Mouse (Mus musculus): ENCODE measurements around the gene Tmcc1.
"Not testable (repeated sequence)": the region's sequence is repeated elsewhere in the genome, so short reads cannot be mapped to it uniquely, and the experiment has no call there.

The Tmcc1 gene

DNA sequence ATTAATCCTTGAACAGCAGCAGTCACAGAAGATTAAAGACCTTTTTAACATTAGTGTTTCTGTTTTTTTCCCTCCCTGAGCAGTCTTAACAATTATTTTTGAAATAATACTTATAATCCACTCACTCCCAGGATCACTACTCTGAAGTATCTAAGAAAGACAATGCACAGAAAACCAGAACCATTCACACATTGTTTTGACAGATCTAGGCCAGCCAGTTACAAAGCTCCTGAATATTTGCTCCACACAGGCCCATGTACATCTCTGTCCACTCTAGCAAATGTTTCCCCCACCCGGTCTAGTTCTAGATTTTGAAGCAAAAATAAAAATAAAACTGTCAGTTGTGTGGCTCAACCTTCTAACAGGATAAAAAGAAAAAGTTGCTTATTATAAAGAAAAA lies 45.9 kb downstream of the Tmcc1 start:
- no peak for DNase-seq (ENCODE audit: low read depth, low spot score)

DNA sequence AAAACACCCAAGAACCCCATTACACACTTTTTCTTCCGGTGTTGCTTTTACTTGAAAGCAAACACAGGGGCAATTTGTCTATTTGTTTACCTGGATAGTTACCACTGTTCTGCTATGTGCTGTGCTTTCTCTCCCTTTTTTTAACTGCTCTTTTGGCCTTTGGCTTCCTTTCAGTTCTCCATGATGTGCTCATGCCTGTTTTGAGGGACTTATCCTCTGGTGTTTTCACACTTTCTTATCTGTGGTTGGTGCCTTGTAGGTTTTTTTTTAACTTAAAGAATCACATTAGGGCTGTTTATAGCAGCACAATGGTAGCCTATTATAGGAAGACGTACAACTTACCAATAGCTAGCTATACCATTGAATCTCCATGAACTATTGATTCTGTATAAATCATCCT lies 51.6 kb downstream of the Tmcc1 start:
- DNase-seq (ENCODE audit: low read depth, low spot score): no peak

DNA sequence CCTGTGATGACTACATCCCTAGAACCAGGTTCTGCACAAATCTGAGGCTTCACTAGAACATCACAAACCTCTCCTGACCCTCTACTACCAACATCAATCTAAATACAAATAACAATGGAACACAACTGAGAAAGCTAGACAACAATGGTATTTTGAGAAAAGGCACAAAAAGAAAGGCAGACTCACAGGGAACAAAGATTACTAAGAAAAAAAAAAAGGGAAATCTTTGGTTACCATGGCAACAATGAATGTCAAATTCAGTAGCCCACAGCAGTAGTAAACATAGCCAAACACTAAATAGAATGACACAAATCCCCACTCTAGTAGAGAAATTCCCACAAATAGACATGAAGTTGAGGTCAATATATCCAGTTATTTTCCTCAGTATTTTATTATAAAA lies 52.5 kb downstream of the Tmcc1 start:
- no peak for DNase-seq (ENCODE audit: low read depth, low spot score)

DNA sequence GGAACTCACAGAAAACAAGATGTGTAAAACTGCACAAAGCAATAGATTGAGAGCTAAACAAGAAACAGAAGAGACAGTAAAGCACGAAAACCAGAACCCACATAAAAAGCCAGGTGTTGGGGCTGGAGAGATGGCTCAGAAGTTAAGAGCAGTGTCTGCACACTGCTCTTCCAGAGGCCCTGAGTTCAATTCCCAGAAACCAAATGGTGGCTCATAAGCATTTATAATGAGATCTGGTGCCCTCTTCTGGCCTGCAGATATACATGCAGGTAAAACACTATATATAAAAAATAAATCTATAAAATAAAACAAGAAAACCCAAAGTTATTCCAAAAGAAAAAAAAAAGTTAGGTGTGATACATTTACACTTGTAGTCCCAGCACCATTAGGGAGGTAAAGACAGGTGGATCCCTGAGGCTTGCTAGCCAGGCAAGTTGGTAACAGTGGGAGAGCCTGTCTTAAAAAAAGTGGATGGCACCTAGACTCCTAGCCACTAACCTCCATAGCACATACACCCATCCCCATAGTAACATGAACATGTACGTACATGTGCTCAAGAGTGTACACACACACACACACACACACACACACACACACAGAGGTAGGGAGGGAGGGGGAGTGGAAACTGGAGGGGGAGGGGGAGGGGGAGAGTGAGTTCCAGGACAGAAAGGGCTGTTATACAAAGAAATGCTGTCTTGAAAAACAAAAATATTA lies 54.0 kb downstream of the Tmcc1 start:
- no peak for DNase-seq (ENCODE audit: low read depth, low spot score)

DNA sequence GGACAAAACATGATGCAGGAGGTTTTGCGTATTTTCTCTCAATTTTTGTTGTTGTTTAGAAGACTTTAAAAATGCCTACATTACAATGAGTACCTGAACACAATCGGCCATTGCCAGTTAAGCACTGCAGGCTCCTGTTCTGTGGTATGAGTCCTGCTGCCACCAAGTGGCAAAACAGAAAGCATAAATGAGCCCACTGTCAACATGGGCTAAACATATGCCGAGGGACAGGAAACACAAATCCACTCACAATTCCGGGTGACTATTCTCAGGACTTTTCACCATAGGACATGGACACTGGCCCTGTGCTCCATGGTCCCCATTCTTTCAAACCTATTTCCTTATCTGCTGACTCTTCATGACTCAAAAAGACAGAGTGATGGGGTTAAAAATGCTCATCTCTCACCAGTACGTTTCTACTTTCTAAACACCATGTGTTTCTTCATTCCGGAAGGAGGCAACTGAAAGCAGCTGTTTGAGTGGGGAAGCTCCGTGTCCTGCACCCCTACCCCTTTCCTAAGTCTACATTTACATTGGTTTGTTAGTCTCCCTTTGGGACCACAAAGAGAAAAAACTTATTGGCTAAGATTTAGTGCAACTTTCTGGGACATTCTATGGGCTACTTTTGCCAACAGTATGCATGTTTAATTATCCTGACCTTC lies 57.2 kb downstream of the Tmcc1 start:
- DNase-seq (ENCODE audit: low read depth, low spot score): no peak

DNA sequence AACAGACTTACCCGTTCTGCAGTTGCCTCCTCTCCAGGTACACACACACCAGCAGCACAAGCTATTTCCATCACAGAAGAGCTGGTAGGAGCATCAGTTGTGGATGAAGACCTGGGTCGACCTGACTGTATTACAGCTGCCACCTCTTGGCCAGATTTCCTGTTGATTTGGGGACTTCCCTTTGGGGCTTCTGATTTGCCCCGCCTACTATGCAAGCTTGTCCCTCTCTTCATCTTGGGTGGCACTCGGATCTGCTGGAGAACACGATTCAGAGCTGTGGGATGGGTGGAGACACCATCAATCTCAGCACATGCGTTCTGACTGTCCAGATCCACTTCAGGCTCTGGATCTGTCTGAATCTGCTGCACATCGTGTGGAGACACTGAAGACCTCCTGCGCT lies 59.5 kb downstream of the Tmcc1 start:
- DNase-seq (ENCODE audit: low read depth, low spot score): no peak

DNA sequence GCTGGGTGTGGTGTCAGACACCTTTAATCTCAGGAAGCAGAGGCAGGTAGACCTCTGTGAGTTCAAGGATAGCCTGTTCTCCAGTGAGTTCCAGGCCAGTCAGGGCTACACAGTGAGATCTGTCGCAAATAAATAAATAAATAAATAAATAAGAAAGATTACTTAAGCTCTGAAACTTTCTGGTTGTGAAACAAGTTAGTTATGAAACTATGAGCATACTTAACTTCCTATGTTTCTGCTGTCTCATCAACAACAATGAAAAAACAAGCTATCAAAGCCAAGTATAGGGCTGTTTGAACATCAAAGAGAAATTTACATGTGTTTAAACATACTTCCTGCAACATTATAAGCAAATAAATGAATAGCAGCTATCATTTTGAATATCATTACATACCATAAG lies 61.5 kb downstream of the Tmcc1 start:
- DNase-seq (ENCODE audit: low read depth, low spot score): no peak

DNA sequence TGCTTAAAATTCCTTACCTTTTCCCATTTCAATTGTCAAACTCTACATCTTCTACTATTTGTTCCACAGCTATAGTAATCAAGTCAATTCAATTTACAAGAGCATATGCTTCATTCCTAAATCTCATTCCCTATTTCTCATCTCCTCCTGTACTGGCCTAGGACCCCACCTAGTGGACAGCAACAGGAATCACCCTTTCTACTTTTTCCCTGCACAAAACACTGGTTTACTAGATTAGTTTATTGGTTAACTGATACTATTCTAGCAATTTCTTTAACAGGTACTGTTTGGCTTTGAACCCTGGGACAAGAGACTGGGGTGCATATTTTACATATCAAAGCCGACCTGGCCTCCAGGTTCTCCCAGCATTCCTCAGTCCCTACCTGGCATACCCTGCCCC lies 64.6 kb downstream of the Tmcc1 start:
- peak; percentile 21 for DNase-seq (ENCODE audit: low read depth, low spot score)

DNA sequence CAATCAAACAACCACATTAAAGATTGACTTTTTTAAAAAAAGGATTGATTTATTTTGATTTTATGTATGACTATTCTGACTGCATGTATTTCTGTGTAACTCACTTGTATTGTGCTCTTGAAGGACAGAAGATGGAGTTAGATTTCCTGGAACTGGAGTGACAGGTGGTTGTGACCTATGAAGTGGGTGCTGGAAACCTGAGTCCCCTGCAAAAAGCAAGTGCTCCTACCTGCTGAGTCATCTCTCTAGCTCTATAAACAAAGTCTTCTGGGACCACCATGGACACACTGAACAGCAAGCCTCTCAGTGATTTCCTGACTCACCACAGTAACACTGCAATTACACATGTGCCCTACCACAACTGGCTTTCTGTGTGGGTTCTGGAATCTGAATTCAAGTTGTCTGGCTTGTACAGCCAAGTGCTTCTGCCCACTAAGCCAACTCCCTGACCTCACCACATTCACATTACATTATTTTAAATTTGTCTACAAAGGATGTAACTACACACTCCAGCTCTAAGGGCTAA lies 65.3 kb downstream of the Tmcc1 start:
- no peak for DNase-seq (ENCODE audit: low read depth, low spot score)

DNA sequence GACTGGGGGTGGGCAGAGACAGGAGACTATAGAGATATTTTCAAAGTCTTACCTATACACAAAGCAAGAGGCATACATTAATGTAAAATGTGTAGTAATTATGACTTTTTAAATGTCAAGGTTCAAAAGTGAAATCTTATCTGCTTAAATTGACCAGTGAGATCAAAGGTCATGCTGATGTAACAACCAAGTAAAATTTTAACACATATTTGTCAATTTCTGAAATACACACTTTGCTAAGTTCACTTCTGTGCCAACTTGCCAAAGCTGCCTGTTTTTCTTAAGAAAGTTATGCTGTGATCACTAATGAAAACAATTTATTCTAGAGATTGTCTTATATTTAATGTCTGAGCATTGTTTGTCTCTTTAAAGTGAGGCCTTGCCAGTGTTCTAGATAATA lies 66.7 kb downstream of the Tmcc1 start:
- DNase-seq (ENCODE audit: low read depth, low spot score): no peak

DNA sequence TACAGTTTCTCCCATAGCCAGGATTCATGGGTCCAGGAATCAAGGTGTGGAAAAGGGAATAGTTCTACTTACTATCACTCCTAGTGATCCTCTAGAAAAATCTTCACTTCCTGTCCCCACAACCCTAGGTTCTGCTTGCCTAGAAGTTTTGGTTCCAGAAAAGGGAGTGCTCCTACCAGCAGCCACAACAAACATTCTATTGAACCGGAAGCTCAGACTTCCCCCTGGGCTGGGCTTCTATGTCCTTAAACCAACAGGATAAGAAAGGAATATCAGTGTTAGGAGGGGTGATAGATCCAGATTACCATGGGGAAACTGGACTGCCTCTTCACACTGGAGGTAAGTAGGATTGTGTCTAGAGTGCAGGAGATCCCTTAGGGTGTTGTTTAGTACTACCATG lies 70.4 kb downstream of the Tmcc1 start:
- DNase-seq (ENCODE audit: low read depth, low spot score): no peak

DNA sequence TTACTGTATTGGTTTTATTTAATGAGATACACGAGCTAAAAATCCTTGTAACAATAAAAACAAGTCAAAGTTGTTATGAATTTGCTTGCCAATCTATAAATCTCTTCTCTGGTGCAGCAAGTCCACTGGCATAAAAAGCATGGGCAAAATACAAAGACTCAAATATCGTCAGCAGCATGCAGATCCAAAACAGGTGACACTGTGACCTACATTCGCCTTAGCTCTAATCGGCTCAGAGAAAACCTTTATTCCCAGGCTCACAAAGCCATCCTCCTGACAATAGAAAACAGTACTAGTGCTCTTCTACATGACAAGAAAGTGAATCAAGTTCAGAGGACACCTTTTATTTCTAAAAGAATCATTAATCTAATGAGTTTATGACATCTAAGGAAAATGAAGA lies 73.6 kb downstream of the Tmcc1 start:
- DNase-seq (ENCODE audit: low read depth, low spot score): no peak

DNA sequence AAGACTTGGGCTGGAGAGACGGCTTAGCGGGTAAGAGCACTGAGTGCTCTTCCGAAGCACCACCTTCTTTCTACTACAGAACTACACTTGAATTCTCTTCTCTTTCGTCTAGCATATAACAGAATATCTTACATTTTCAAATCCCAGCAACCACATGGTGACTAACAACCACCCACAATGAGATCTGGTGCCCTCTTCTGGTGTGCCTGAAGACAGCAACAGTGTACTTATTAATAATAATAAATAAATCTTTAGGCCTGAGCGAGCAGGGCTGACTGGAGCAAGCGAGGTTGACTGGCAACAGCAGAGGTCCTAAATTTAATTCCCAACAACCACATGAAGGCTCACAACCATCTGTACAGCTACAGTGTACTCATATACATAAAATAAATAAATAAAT lies 76.7 kb downstream of the Tmcc1 start:
- not testable (repeated sequence) for DNase-seq (ENCODE audit: low read depth, low spot score)

DNA sequence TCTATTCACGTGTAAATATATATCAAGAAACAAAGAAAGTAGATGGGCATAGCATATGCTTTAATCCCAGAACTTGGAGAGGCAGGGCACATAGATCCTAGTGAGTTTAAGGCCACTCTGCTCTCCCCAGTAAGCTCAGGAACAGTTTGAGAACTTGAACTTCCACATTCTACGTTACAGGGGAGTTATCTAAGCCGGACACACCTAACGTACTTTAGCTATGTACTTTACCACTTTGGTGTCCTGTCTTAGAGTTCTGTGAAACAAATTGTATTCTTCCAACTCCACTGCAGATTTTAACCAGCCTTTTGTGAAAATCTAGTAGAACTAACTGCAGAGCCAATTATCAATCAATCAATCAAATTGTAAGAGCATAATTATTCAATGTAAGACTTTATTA lies 82.7 kb downstream of the Tmcc1 start:
- no peak for DNase-seq (ENCODE audit: low read depth, low spot score)

DNA sequence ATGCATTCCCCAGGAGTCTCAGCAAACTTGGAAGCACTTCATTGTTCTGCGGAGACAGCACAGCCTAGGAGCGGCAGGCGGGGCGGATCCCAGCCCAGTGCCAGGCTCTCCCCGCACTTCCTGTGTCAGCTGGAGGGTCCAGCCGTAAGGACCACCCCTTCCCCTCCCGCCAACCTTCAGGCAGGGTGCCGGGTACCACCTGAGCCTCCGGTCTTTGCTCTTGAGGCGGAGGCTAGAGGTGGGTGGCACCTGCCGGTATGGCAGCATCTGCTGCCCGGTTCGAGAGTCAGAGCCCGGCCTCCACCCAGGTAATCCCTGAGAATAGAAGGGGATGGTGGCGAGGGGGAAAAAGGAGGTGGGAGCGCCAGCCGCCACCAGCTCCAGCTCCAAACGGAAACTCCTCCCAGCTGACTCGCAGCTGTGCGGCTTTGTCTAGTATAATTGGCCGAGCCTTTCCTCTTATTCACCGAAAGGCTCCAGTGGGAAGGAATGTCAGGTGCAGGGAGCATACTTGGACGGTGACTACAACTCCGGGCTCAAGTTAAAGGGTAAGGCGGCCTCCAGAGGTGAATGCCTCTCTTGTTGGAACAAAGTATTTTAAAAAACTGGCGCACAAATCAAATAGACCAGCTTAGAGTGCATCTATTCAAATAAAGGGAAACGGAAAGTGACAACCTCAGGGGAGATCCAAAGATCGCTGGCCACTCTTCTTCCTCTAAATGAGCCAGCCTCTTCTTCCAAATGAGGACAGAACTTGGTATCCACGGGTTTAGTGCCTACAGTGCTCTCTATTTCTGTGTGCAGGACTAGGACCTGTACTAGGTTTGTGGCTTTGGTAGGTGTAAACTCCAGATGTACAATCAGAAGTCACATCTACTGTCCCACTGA lies 85.6 kb downstream of the Tmcc1 start:
- peak; percentile 61 for DNase-seq (ENCODE audit: low read depth, low spot score)

DNA sequence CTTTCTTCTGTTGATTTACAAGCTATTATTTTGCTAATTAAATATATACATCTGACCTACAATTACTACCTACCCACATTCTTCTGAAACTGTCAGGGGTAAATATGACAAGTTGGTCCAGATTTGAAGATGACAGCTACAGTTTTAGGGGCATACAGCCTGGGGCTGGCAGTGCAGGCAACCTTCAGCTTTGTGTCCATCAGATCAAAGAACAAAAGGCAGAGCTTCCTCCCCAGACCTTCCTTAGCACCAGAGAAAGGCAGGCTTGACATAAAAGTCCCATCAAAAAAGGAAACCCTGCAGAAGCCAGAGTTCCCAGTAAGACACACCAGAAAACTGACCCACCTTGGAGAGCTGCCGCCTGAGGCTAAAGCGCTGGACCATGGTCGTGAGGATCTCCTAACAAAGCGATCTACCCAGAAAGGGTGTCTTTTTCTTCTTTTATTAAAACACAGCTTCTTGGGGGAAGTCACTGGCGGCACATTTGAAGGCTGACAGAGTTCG lies 86.3 kb downstream of the Tmcc1 start:
- DNase-seq (ENCODE audit: low read depth, low spot score): peak; percentile 5

DNA sequence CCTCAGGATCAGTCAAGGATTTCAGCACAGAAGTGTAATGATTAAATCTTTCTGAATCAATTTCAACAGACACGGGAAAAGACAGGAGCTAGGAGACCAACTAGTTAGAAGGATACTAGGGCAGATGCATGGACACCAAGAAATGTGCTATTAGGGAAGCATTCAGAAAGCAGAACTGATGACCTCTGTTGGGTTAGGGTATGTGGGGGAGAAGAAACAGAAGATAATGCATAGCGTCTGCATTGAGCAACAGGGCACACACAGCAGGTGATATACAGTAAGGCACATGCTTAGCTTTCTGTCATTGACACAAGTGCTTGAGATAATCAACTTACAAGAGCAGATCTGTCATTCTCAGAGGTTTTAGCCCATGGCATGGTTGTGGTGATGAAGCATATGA lies 95.7 kb downstream of the Tmcc1 start:
- DNase-seq (ENCODE audit: low read depth, low spot score): no peak

DNA sequence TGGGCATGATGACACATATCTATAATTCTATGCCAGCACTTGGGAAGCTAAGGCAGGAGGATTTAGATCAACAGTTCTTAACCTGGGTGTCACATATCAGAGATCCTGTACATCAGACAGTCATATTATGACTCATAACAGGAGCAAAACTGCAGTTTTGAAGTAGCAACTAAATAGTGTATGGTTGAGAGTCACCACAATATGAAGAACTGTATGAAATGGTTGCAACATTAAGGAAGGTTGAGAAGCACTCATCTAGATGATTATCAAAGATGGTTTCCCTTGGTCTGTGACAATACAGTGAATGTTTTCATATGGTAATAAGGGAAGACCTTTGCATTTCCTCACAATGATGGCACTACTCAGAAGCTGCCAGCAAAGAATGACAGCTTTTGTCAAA lies 103.9 kb downstream of the Tmcc1 start:
- DNase-seq (ENCODE audit: low read depth, low spot score): no peak

DNA sequence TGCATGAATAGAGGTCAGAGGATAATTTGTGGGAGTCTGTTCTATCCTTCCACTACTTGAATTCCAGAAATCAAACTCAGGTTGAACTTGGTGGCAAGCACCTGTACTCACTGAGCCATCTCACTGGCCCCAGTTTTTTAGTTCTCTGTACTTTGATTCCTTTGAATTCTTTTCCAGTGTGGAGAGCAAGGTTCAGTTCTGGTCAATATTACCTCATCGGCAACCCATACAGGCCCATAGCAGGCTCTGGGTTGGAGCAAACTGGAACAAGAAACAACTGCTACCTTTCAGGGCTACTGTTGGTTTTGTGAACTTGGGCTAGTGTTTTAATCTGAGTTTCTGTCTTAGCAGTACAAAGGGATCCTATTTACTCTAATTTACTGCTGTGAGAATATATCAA lies 107.2 kb downstream of the Tmcc1 start:
- DNase-seq (ENCODE audit: low read depth, low spot score): no peak

DNA sequence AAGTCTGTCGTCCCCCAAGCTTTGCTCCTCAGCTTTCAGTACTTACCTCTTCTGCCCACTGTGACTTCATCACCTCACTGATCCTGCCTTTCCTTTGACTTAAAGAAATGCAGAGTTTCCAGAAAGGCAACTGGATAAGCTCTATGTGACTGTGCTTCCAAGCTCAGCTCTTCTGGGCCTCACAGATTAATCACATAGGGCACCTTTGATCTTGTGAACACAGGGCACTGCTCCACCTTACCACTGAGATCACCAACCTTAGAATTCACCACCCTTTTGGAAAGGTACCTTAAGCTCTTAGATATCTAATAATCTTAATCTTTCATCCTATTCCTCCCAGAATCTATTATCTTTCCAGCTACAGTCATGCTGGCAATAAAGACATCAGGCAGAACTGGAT lies 111.0 kb downstream of the Tmcc1 start:
- no peak for DNase-seq (ENCODE audit: low read depth, low spot score)

DNA sequence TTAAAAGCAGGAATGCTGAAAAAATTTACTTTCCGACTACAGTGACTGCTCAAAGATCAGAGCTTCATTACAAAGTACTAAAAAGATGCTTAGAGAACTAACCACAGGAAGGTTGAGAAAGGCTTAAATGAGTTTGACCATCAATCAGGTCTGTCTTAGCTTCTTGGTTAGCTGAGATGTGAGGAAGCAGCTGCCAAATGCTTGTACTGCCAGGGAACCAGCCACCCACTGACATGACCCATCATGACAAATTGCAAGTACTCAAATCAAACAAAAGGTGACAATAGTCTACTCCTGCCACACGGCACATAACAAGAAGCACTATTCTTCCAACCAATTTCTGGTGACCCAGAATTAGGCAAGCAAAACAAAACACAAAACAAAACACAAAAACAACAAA lies 111.9 kb downstream of the Tmcc1 start:
- no peak for DNase-seq (ENCODE audit: low read depth, low spot score)

DNA sequence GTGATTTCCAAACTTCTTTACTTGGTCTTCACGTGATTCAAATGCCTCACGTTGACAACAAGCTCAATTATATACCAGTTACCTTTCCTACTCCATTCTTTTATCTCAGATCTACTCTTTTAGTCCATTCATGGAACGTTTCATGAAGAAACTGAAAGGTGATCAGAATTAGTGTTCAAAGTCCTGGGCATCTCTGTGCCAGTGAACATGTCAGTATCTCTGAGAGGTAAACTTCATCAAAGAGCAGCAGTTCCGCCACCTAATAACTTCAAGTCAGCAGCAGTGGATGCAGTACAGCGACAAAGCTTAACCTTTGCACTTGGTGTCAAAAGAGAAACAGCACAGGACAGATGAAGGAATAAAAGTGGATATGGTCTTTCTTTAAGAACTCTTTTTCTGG lies 112.5 kb downstream of the Tmcc1 start:
- DNase-seq (ENCODE audit: low read depth, low spot score): no peak

All from forelimb bud, embryonic 11.5 days (tissue).